Mouse (Mus musculus): ENCODE measurements around the gene Hist1h4k. TPM values are rescaled to one million over a fixed set of nuclear protein-coding genes. Genes with fewer than 3 reads are reported as not detected.
"Not testable (repeated sequence)": the region's sequence is repeated elsewhere in the genome, so short reads cannot be mapped to it uniquely, and the experiment has no call there.

The Hist1h4k gene
- polyA plus RNA-seq, 1 experiment from 2014 or later: 2.0 TPM

GRCm38 (mm10) chr13:21755707-21756106 lies 5.4 kb upstream of the Hist1h4k start:
- WGBS: 70% methylated on average over 1 of the region's 1 CpGs
- H3K4me2 ChIP-seq (replicated peaks): no peak overlapping the region
- no peaks in the 10 kb centered on the region for H3K27me3 ChIP-seq (ENCODE audit: control insufficient read depth, insufficient read depth, low read length)
- H3K9ac ChIP-seq: no peak overlapping the region
- H3K4me3 ChIP-seq (replicated peaks; ENCODE audit: low read length): no peak overlapping the region
- no peaks in the 10 kb centered on the region for H3K9me3 ChIP-seq (ENCODE audit: control insufficient read depth, low read length)
- no peaks in the 10 kb centered on the region for H3K36me3 ChIP-seq (replicated peaks; ENCODE audit: control insufficient read depth, insufficient read depth)
- DNase-seq (ENCODE audit: low spot score): no peak
- no peak overlapping the region for H3K27ac ChIP-seq
- peaks cover 19% of the 10 kb centered on the region for H3K4me1 ChIP-seq (replicated peaks; ENCODE audit: control insufficient read depth, insufficient read depth, low read length)
- no peak for ATAC-seq (ENCODE audit: low FRiP score)

GRCm38 (mm10) chr13:21754294-21755001 lies 4.1 kb upstream of the Hist1h4k start:
- Histone ChIP-seq H3K4me3 (replicated peaks; ENCODE audit: low read length) (peak overlapping the region; percentile 38), H3K4me2 (replicated peaks) (peak overlapping the region; percentile 87), H3K9ac (peak overlapping the region; percentile 54), H3K4me1 (replicated peaks; ENCODE audit: control insufficient read depth, insufficient read depth, low read length) (peaks cover 21% of the 10 kb centered on the region), H3K27ac (peak overlapping the region; percentile 16; the same call in 1 of the 2 replicates)
- not testable (repeated sequence) for H3K9me3 ChIP-seq (ENCODE audit: control insufficient read depth, low read length); ATAC-seq (ENCODE audit: low FRiP score); H3K36me3 ChIP-seq (replicated peaks; ENCODE audit: control insufficient read depth, insufficient read depth); H3K27me3 ChIP-seq (ENCODE audit: control insufficient read depth, insufficient read depth, low read length)
- under 1% methylated on average over 16 of the region's 26 CpGs for WGBS
- DNase-seq (ENCODE audit: low spot score): peak; percentile 56

- WGBS: under 1% methylated on average over 45 of the region's 50 CpGs
- H3K9me3 ChIP-seq (ENCODE audit: control insufficient read depth, low read length): not testable (repeated sequence)
Measured at GRCm38 (mm10) chr13:21753524-21754285, 3.4 kb upstream of the Hist1h4k start, which contains the start of the genes Hist1h2ak and Hist1h2bn. Gene Hist1h2ak, minus strand, starts transcription at chr13:21753827. Gene Hist1h2bn, plus strand, starts transcription at chr13:21754123.

GRCm38 (mm10) chr13:21753051-21753523 lies 2.8 kb upstream of the Hist1h4k start:
- WGBS: 3% methylated on average over 9 of the region's 10 CpGs
- peak overlapping the region; percentile 38 for H3K4me3 ChIP-seq (replicated peaks; ENCODE audit: low read length)
- no peaks in the 10 kb centered on the region for H3K9me3 ChIP-seq (ENCODE audit: control insufficient read depth, low read length)
- DNase-seq (ENCODE audit: low spot score): peak; percentile 25
- peak overlapping the region; percentile 90 for H3K27ac ChIP-seq
- peaks cover 33% of the 10 kb centered on the region for H3K4me1 ChIP-seq (replicated peaks; ENCODE audit: control insufficient read depth, insufficient read depth, low read length)
- H3K27me3 ChIP-seq (ENCODE audit: control insufficient read depth, insufficient read depth, low read length): no peaks in the 10 kb centered on the region
- peak overlapping the region; percentile 87 for H3K4me2 ChIP-seq (replicated peaks)
- no peak for ATAC-seq (ENCODE audit: low FRiP score)
- H3K9ac ChIP-seq: peak overlapping the region; percentile 61
- no peaks in the 10 kb centered on the region for H3K36me3 ChIP-seq (replicated peaks; ENCODE audit: control insufficient read depth, insufficient read depth)

More at GRCm38 (mm10) chr13:21753524-21754285, 3.4 kb upstream of the Hist1h4k start, which contains the start of the genes Hist1h2ak and Hist1h2bn:
- Histone ChIP-seq H3K4me1 (replicated peaks; ENCODE audit: control insufficient read depth, insufficient read depth, low read length) (peaks cover 28% of the 10 kb centered on the region), H3K4me2 (replicated peaks) (peak within 1 kb of the TSS; percentile 87), H3K4me3 (replicated peaks; ENCODE audit: low read length) (peak within 1 kb of the TSS; percentile 38), H3K27ac (peak within 1 kb of the TSS; percentile 90), H3K9ac (peak within 1 kb of the TSS; percentile 61)
- ATAC-seq (ENCODE audit: low FRiP score) (peak; percentile 95), DNase-seq (ENCODE audit: low spot score) (peak; percentile 93)
- H3K27me3 ChIP-seq (ENCODE audit: control insufficient read depth, insufficient read depth, low read length); H3K36me3 ChIP-seq (replicated peaks; ENCODE audit: control insufficient read depth, insufficient read depth): not testable (repeated sequence)

- WGBS: 68% methylated on average over 3 of the region's 3 CpGs
- DNase-seq (ENCODE audit: low spot score) (no peak), ATAC-seq (ENCODE audit: low FRiP score) (no peak)
- H3K27me3 ChIP-seq (ENCODE audit: control insufficient read depth, insufficient read depth, low read length): no peaks in the 10 kb centered on the region
- H3K4me2 ChIP-seq (replicated peaks): peak overlapping the region; percentile 87; the same call in 1 of the 2 replicates
- H3K4me1 ChIP-seq (replicated peaks; ENCODE audit: control insufficient read depth, insufficient read depth, low read length): peaks cover 37% of the 10 kb centered on the region
- no peaks in the 10 kb centered on the region for H3K36me3 ChIP-seq (replicated peaks; ENCODE audit: control insufficient read depth, insufficient read depth)
- no peaks in the 10 kb centered on the region for H3K9me3 ChIP-seq (ENCODE audit: control insufficient read depth, low read length)
- no peak overlapping the region for H3K9ac ChIP-seq
- H3K4me3 ChIP-seq (replicated peaks; ENCODE audit: low read length): no peak overlapping the region
- H3K27ac ChIP-seq: no peak overlapping the region
Measured at GRCm38 (mm10) chr13:21752356-21752755, 2.1 kb upstream of the Hist1h4k start.

GRCm38 (mm10) chr13:21751827-21752226 lies 1.5 kb upstream of the Hist1h4k start:
- Histone ChIP-seq H3K36me3 (replicated peaks; ENCODE audit: control insufficient read depth, insufficient read depth) (no peaks in the 10 kb centered on the region), H3K27me3 (ENCODE audit: control insufficient read depth, insufficient read depth, low read length) (no peaks in the 10 kb centered on the region), H3K27ac (no peak overlapping the region), H3K4me1 (replicated peaks; ENCODE audit: control insufficient read depth, insufficient read depth, low read length) (peaks cover 39% of the 10 kb centered on the region), H3K4me3 (replicated peaks; ENCODE audit: low read length) (no peak overlapping the region), H3K9me3 (ENCODE audit: control insufficient read depth, low read length) (no peaks in the 10 kb centered on the region), H3K4me2 (replicated peaks) (no peak overlapping the region), H3K9ac (no peak overlapping the region)
- no peak for ATAC-seq (ENCODE audit: low FRiP score)
- WGBS: 75% methylated on average over 3 of the region's 3 CpGs
- DNase-seq (ENCODE audit: low spot score): no peak

GRCm38 (mm10) chr13:21751417-21751816 lies 1.1 kb upstream of the Hist1h4k start:
- ATAC-seq (ENCODE audit: low FRiP score) (no peak), DNase-seq (ENCODE audit: low spot score) (no peak)
- H3K4me2 ChIP-seq (replicated peaks): no peak overlapping the region
- no peak overlapping the region for H3K9ac ChIP-seq
- no peaks in the 10 kb centered on the region for H3K36me3 ChIP-seq (replicated peaks; ENCODE audit: control insufficient read depth, insufficient read depth)
- H3K27me3 ChIP-seq (ENCODE audit: control insufficient read depth, insufficient read depth, low read length): no peaks in the 10 kb centered on the region
- H3K27ac ChIP-seq: no peak overlapping the region
- H3K4me1 ChIP-seq (replicated peaks; ENCODE audit: control insufficient read depth, insufficient read depth, low read length): peaks cover 39% of the 10 kb centered on the region
- H3K4me3 ChIP-seq (replicated peaks; ENCODE audit: low read length): no peak overlapping the region
- H3K9me3 ChIP-seq (ENCODE audit: control insufficient read depth, low read length): no peaks in the 10 kb centered on the region

- DNase-seq (ENCODE audit: low spot score): peak; percentile 35
- Histone ChIP-seq H3K36me3 (replicated peaks; ENCODE audit: control insufficient read depth, insufficient read depth) (no peaks in the 10 kb centered on the region), H3K9ac (peak overlapping the region; percentile 75), H3K4me3 (replicated peaks; ENCODE audit: low read length) (peak overlapping the region; percentile 53), H3K27me3 (ENCODE audit: control insufficient read depth, insufficient read depth, low read length) (no peaks in the 10 kb centered on the region), H3K27ac (peak overlapping the region; percentile 86), H3K4me1 (replicated peaks; ENCODE audit: control insufficient read depth, insufficient read depth, low read length) (peaks cover 34% of the 10 kb centered on the region), H3K9me3 (ENCODE audit: control insufficient read depth, low read length) (no peaks in the 10 kb centered on the region), H3K4me2 (replicated peaks) (peak overlapping the region; percentile 90)
- ATAC-seq (ENCODE audit: low FRiP score): no peak
- WGBS: 5% methylated on average over 5 of the region's 5 CpGs
Measured at GRCm38 (mm10) chr13:21749387-21750158, 732 bp downstream of the Hist1h4k start.

GRCm38 (mm10) chr13:21745006-21745405 lies 5.3 kb downstream of the Hist1h4k start:
- H3K4me2 ChIP-seq (replicated peaks): no peak overlapping the region
- ATAC-seq (ENCODE audit: low FRiP score) (no peak), DNase-seq (ENCODE audit: low spot score) (no peak)
- H3K36me3 ChIP-seq (replicated peaks; ENCODE audit: control insufficient read depth, insufficient read depth): no peaks in the 10 kb centered on the region
- H3K9ac ChIP-seq: no peak overlapping the region
- 91% methylated on average over 1 of the region's 1 CpGs for WGBS
- peaks cover 20% of the 10 kb centered on the region for H3K4me1 ChIP-seq (replicated peaks; ENCODE audit: control insufficient read depth, insufficient read depth, low read length)
- no peaks in the 10 kb centered on the region for H3K9me3 ChIP-seq (ENCODE audit: control insufficient read depth, low read length)
- H3K4me3 ChIP-seq (replicated peaks; ENCODE audit: low read length): no peak overlapping the region
- no peak overlapping the region for H3K27ac ChIP-seq
- no peaks in the 10 kb centered on the region for H3K27me3 ChIP-seq (ENCODE audit: control insufficient read depth, insufficient read depth, low read length)
